In genomic region chr9:106280808-106281544, GRCm38 (mm10) we compare ENCODE assay signal across 7 mouse cellular contexts. TPM values are rescaled to one million over a fixed set of nuclear protein-coding genes. Genes with fewer than 3 reads are reported as not detected.
DNase-seq lines count a peak whose midpoint lies in the region; ATAC-seq lines count a peak whose summit lies in the region.

Poc1a (plus strand) TSS chr9:106281061.

- DNase-seq in adrenal gland, adult 8-10 months: peak; percentile 93
- DNase-seq in embryo, embryonic 9.5 days (ENCODE audit: extremely low spot score): peak; percentile 98
- DNase-seq in gastrocnemius, postnatal 4 days (ENCODE audit: low spot score in 2 of 2): peak; percentile 82 to 92
- DNase-seq in left cerebral cortex, postnatal 36 days (ENCODE audit: low spot score in 2 of 2): peak; percentile 88 to 91
- DNase-seq in midbrain, embryonic 11.5 days (ENCODE audit: low spot score, missing footprints): peak; percentile 100
- DNase-seq in skeletal muscle tissue, adult 2 months (ENCODE audit: low read depth, low spot score): peak; percentile 91

- peak within 1 kb of the TSS; percentile 69 for H3K4me3 ChIP-seq in intestine, embryonic 16.5 days (ENCODE audit: low read length)
- peak within 1 kb of the TSS; percentile 69 for H3K4me3 ChIP-seq in midbrain, embryonic 11.5 days (ENCODE audit: low read depth, low read length)

- intact Hi-C loops in left cerebral cortex, postnatal 36 days (cut with DNase I): loop anchor here (5.0 kb wide), 1 partner anchor 64 kb away; no protein-coding TSS in a partner anchor

- peak; percentile 99 for ATAC-seq in intestine, embryonic 16.5 days
- ATAC-seq in midbrain, embryonic 11.5 days (ENCODE audit: low FRiP score): peak; percentile 95

- under 1% methylated on average over 47 of the region's 47 CpGs for WGBS in intestine, embryonic 16.5 days
- WGBS in midbrain, embryonic 11.5 days: under 1% methylated on average over 47 of the region's 47 CpGs

- peak within 1 kb of the TSS; percentile 70 for H3K9ac ChIP-seq in intestine, embryonic 16.5 days (ENCODE audit: low read depth, low read length)
- H3K9ac ChIP-seq in midbrain, embryonic 11.5 days (ENCODE audit: low read length): peak within 1 kb of the TSS; percentile 74

- H3K4me1 ChIP-seq in intestine, embryonic 16.5 days (ENCODE audit: control insufficient read depth, insufficient read depth, low read length): peaks cover 12% of the 10 kb centered on the region
- peaks cover 8% of the 10 kb centered on the region for H3K4me1 ChIP-seq in midbrain, embryonic 11.5 days (ENCODE audit: control insufficient read depth, insufficient read depth, low read length)

- H3K27ac ChIP-seq in intestine, embryonic 16.5 days (ENCODE audit: low read length): peak within 1 kb of the TSS; percentile 81
- peak within 1 kb of the TSS; percentile 35; the same call in 1 of the 2 replicates for H3K27ac ChIP-seq in midbrain, embryonic 11.5 days (ENCODE audit: low read depth, low read length)

- peak within 1 kb of the TSS; percentile 68 for H3K4me2 ChIP-seq in intestine, embryonic 16.5 days (ENCODE audit: low read depth, low read length)
- peak within 1 kb of the TSS; percentile 91 for H3K4me2 ChIP-seq in midbrain, embryonic 11.5 days

- no peaks in the 10 kb centered on the region for H3K36me3 ChIP-seq in intestine, embryonic 16.5 days (ENCODE audit: control insufficient read depth, insufficient read depth, low read length)
- 0 out of 2 replicates have a peak, but pooled peaks cover 3% of the 10 kb centered on the region for H3K36me3 ChIP-seq in midbrain, embryonic 11.5 days (ENCODE audit: control insufficient read depth, insufficient read depth, low read length)

- no peaks in the 10 kb centered on the region for H3K9me3 ChIP-seq in intestine, embryonic 16.5 days (ENCODE audit: control insufficient read depth, low read length)
- no peaks in the 10 kb centered on the region for H3K9me3 ChIP-seq in midbrain, embryonic 11.5 days (ENCODE audit: control insufficient read depth, low read length)

- H3K27me3 ChIP-seq in intestine, embryonic 16.5 days (replicated peaks; ENCODE audit: control insufficient read depth, insufficient read depth, low read length): no peaks in the 10 kb centered on the region
- no peaks in the 10 kb centered on the region for H3K27me3 ChIP-seq in midbrain, embryonic 11.5 days (ENCODE audit: control insufficient read depth, insufficient read depth, low read length)

RNA-seq across cellular contexts. Expression of gene Poc1a, which starts in this region (rescaled TPM):
- total RNA-seq in adrenal gland, adult 8-10 months (2022): 1 to 10 TPM; 3.9 to 6.5 (median 5.5) TPM
- total RNA-seq in gastrocnemius, postnatal 4 days (2021): 1 to 10 TPM; 5.4 to 5.8 TPM
- polyA plus RNA-seq in intestine, embryonic 16.5 days (2015; fragmentation: Nextera tagmentation; extraction: Ambion mirVana): 27.0 and 29.1 TPM in 2 replicates
- total RNA-seq in left cerebral cortex, postnatal 36 days (2021): 10 to 100 TPM; 22.0 to 26.4 TPM
- polyA plus RNA-seq in midbrain, embryonic 11.5 days (2014; fragmentation: Nextera tagmentation; extraction: Ambion mirVana): 29.4 and 30.9 TPM in 2 replicates

Comparison
In these comparisons a context has a peak if more than half of its experiments do, and no peak if none do; other contexts are left out.
1. Peak in every context shown above with its lines: DNase-seq, ATAC-seq, H3K4me3 ChIP-seq and H3K27ac ChIP-seq.